Mouse (Mus musculus): Measurements from ENCODE around the gene Arpc5l. TPM values are rescaled to one million over a fixed set of nuclear protein-coding genes. Genes with fewer than 3 reads are reported as not detected.
A peak's percentile ranks its signal among the peaks of the same experiment; 100 is the strongest.

Gene Arpc5l
- total RNA-seq, 1 experiment from 2014 or later = 64.3 TPM

- no peak for ATAC-seq (replicated peaks in 1 of 2; ENCODE audit: insufficient read depth in 1 of 2, low FRiP score in 2 of 2, low TSS enrichment in 1 of 2, low read depth in 1 of 2, poor library complexity in 2 of 2, severe bottlenecking in 2 of 2)
These were observed 7.7 kb downstream of the Arpc5l start for GRCm38 (mm10) chr2:39012768-39013279.

GRCm38 (mm10) chr2:39016581-39016980 is 11.4 kb downstream of the Arpc5l start:
- ATAC-seq (replicated peaks in 1 of 2; ENCODE audit: insufficient read depth in 1 of 2, low FRiP score in 2 of 2, low TSS enrichment in 1 of 2, low read depth in 1 of 2, poor library complexity in 2 of 2, severe bottlenecking in 2 of 2) = no peak

- ATAC-seq (replicated peaks in 1 of 2; ENCODE audit: insufficient read depth in 1 of 2, low FRiP score in 2 of 2, low TSS enrichment in 1 of 2, low read depth in 1 of 2, poor library complexity in 2 of 2, severe bottlenecking in 2 of 2) = no peak
These were observed 14.9 kb downstream of the Arpc5l start for GRCm38 (mm10) chr2:39020004-39020403.

- no peak for ATAC-seq (replicated peaks in 1 of 2; ENCODE audit: insufficient read depth in 1 of 2, low FRiP score in 2 of 2, low TSS enrichment in 1 of 2, low read depth in 1 of 2, poor library complexity in 2 of 2, severe bottlenecking in 2 of 2)
These were observed 26.5 kb downstream of the Arpc5l start for GRCm38 (mm10) chr2:39031611-39032010.

- no peak for ATAC-seq (replicated peaks in 1 of 2; ENCODE audit: insufficient read depth in 1 of 2, low FRiP score in 2 of 2, low TSS enrichment in 1 of 2, low read depth in 1 of 2, poor library complexity in 2 of 2, severe bottlenecking in 2 of 2)
These were observed 35.1 kb downstream of the Arpc5l start for GRCm38 (mm10) chr2:39040215-39040614.

GRCm38 (mm10) chr2:39048515-39048914 is 43.4 kb downstream of the Arpc5l start:
- no peak for ATAC-seq (replicated peaks in 1 of 2; ENCODE audit: insufficient read depth in 1 of 2, low FRiP score in 2 of 2, low TSS enrichment in 1 of 2, low read depth in 1 of 2, poor library complexity in 2 of 2, severe bottlenecking in 2 of 2)

- ATAC-seq (replicated peaks in 1 of 2; ENCODE audit: insufficient read depth in 1 of 2, low FRiP score in 2 of 2, low TSS enrichment in 1 of 2, low read depth in 1 of 2, poor library complexity in 2 of 2, severe bottlenecking in 2 of 2) = peak; percentile 44 to 60
These were observed 59.7 kb downstream of the Arpc5l start for GRCm38 (mm10) chr2:39064687-39065399.

Other genes with a start within 250 kb of the Arpc5l start
- 0.13 and 3.2 TPM in 2 replicates for gene Nr6a1, start 77.7 kb upstream of the Arpc5l start, total RNA-seq (2017)
- gene Olfml2a, start 73.4 kb upstream of the Arpc5l start, total RNA-seq (2017) = 0.25 TPM in 1 of 2 replicates, not detected in the other
- 0.44 and 0.65 TPM in 2 replicates for gene Wdr38, start 7.9 kb upstream of the Arpc5l start, total RNA-seq (2017)
- gene Rpl35, start 276 bp downstream of the Arpc5l start, total RNA-seq (2017) = 1,207 and 1,504 TPM in 2 replicates
- 27.3 and 33.0 TPM in 2 replicates for gene Golga1, start 60.2 kb downstream of the Arpc5l start, total RNA-seq (2017)
- 17.8 and 25.8 TPM in 2 replicates for gene Scai, start 185.4 kb downstream of the Arpc5l start, total RNA-seq (2017)
- 50.3 and 66.5 TPM in 2 replicates for gene Ppp6c, start 221.1 kb downstream of the Arpc5l start, total RNA-seq (2017)